Mouse (Mus musculus) stomach, embryonic 14.5 days (tissue): ENCODE data around the gene Apoa2. TPM values are rescaled to one million over a fixed set of nuclear protein-coding genes. Genes with fewer than 3 reads are reported as not detected.

ENCODE experiments used
- polyA plus RNA-seq: library from polyadenylated mRNA; unstranded; fragments of >200 nt; fragmentation: Nextera tagmentation; extraction: Ambion mirVana; gene quantifications from 2 replicates; pipeline ENCODE4 v1.2.1, GENCODE M21; 2014

The Apoa2 gene
- polyA plus RNA-seq, 1 experiment from 2014 or later: 7.3 TPM

Other genes with a start within 250 kb of the Apoa2 start
- gene Fcgr2b, start 248.5 kb upstream of the Apoa2 start, polyA plus RNA-seq: 1.4 and 1.7 TPM in 2 replicates
- gene Fcgr4, start 206.1 kb upstream of the Apoa2 start, polyA plus RNA-seq: 0.74 and 0.91 TPM in 2 replicates
- 11.1 and 14.8 TPM in 2 replicates for gene Fcgr3, start 160.1 kb upstream of the Apoa2 start, polyA plus RNA-seq
- gene Cfap126, start 111.1 kb upstream of the Apoa2 start, polyA plus RNA-seq: 2.6 and 2.8 TPM in 2 replicates
- 297 and 311 TPM in 2 replicates for gene Sdhc, start 74.5 kb upstream of the Apoa2 start, polyA plus RNA-seq
- gene Mpz, start 74.3 kb upstream of the Apoa2 start, polyA plus RNA-seq: 1.9 and 2.0 TPM in 2 replicates
- 35.6 and 39.6 TPM in 2 replicates for gene Pcp4l1, start 28.8 kb upstream of the Apoa2 start, polyA plus RNA-seq
- gene Nr1i3, start 11.1 kb upstream of the Apoa2 start, polyA plus RNA-seq: 0.17 and 0.30 TPM in 2 replicates
- 25.0 and 28.2 TPM in 2 replicates for gene Tomm40l, start 2.5 kb upstream of the Apoa2 start, polyA plus RNA-seq
- 52.5 and 58.4 TPM in 2 replicates for gene Fcer1g, start 9.3 kb downstream of the Apoa2 start, polyA plus RNA-seq
- 5.3 and 6.3 TPM in 2 replicates for gene Adamts4, start 25.4 kb downstream of the Apoa2 start, polyA plus RNA-seq
- gene Ndufs2, start 26.3 kb downstream of the Apoa2 start, polyA plus RNA-seq: 219 and 234 TPM in 2 replicates
- 81.1 and 87.0 TPM in 2 replicates for gene B4galt3, start 45.3 kb downstream of the Apoa2 start, polyA plus RNA-seq
- 56.7 and 57.7 TPM in 2 replicates for gene Ppox, start 56.1 kb downstream of the Apoa2 start, polyA plus RNA-seq
- gene Usp21, start 62.9 kb downstream of the Apoa2 start, polyA plus RNA-seq: 68.8 and 70.6 TPM in 2 replicates
- gene Ufc1, start 70.0 kb downstream of the Apoa2 start, polyA plus RNA-seq: 118 and 130 TPM in 2 replicates
- 48.8 and 54.1 TPM in 2 replicates for gene Dedd, start 104.1 kb downstream of the Apoa2 start, polyA plus RNA-seq
- gene Nit1, start 120.6 kb downstream of the Apoa2 start, polyA plus RNA-seq: 37.1 and 40.8 TPM in 2 replicates
- gene Pfdn2, start 120.6 kb downstream of the Apoa2 start, polyA plus RNA-seq: 44.7 TPM in 2 replicates
- 1.5 and 1.6 TPM in 2 replicates for gene Klhdc9, start 135.7 kb downstream of the Apoa2 start, polyA plus RNA-seq
- 10.7 and 13.7 TPM in 2 replicates for gene Nectin4, start 145.0 kb downstream of the Apoa2 start, polyA plus RNA-seq
- 0.67 and 1.3 TPM in 2 replicates for gene Arhgap30, start 163.9 kb downstream of the Apoa2 start, polyA plus RNA-seq
- gene Usf1, start 186.3 kb downstream of the Apoa2 start, polyA plus RNA-seq: 85.2 and 95.0 TPM in 2 replicates
- 3.0 and 3.1 TPM in 2 replicates for gene Tstd1, start 193.8 kb downstream of the Apoa2 start, polyA plus RNA-seq
- gene F11r, start 212.5 kb downstream of the Apoa2 start, polyA plus RNA-seq: 119 and 127 TPM in 2 replicates